Mouse (Mus musculus): Measurements from ENCODE around the gene Tmem119.

The Tmem119 gene

DNA sequence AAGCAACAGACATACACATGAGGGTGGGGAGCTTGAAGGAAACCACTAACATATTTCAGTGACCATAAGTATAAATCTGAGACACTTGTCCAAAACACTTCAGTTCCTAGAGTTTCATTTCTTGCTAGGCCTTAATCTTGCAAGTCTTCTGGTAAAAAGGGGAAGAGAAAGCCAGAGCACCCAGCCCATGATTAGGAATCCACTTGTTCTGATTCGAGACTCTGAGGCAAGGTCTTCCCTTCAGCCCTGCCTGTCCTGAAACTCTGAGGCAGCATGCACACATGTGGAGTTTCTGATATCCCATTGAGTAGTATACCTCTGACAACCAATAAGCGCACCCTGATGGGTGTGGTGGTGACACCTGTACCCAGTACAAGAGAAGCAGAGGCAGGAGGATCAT is 38.7 kb downstream of the Tmem119 start:
- DNase-seq (ENCODE audit: low spot score): no peak

DNA sequence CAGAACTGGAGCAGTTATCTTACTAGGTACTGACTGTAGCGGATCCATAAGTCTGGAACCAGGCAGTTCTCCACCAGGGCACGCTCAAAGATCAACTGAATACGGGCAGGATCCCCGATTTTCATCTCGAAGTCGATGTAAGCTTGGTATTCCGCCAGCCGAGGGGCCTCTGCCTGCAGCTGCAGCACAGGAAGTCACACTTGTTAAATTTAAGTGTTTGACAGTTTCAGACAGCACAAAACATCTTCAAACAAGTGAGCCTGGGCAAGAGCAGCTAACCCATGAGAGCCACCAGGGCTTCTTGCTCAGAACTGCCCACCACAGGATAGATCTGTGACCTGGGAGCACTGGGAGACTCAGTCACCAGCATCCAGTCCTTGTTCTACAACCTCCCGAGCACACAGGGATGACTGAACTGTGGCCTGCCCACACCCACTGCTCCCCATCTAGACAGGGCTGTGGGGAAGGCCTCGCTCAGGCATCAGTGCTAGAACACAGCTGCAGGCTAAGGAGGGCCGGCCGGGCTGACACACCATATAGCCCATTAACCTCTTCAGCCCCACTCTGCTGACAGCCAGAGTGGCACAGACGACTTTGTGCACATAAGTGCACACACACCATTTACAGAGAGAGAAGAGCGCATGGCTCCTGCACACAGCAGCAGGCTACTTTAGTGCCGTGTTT is 44.8 kb downstream of the Tmem119 start:
- no peak for DNase-seq (ENCODE audit: low spot score)

GRCm38 (mm10) chr5:113751521-113752157 is 48.7 kb downstream of the Tmem119 start:
- DNase-seq (ENCODE audit: low spot score): no peak

GRCm38 (mm10) chr5:113748556-113749331 is 51.6 kb downstream of the Tmem119 start:
- DNase-seq (ENCODE audit: low spot score): no peak

- DNase-seq (ENCODE audit: low spot score): no peak
Measured at GRCm38 (mm10) chr5:113747629-113748028, 52.7 kb downstream of the Tmem119 start.

Measured in ovary, postnatal 10 days (tissue).